Mouse (Mus musculus) embryonic facial prominence, embryonic 11.5 days (tissue): ENCODE data around the gene Pih1d1. TPM values are rescaled to one million over a fixed set of nuclear protein-coding genes. Genes with fewer than 3 reads are reported as not detected.
"Not testable (repeated sequence)": the region's sequence is repeated elsewhere in the genome, so short reads cannot be mapped to it uniquely, and the experiment has no call there.

ENCODE experiments used
- ATAC-seq: fragments of 200-750 bp; cut with Nextera tagmentation; replicated peaks from 2 replicates; pipeline ENCODE4 v1.8.0; 2017; ENCODE audit warnings: low read depth; ENCODE audit not compliant: insufficient number of reproducible peaks, low FRiP score, low TSS enrichment
- DNase-seq: peaks from one replicate; pipeline ENCODE4 v3.0.0-alpha.2; 2015; ENCODE audit warnings: low spot score
- H3K27ac ChIP-seq: fragments of 300-500 bp; sonication (generic); replicated peaks from 2 replicates; pipeline ENCODE4 v1.5.1; 2014; ENCODE audit warnings: mild to moderate bottlenecking, low read depth, low read length, control low read depth
- H3K27me3 ChIP-seq: fragments of 300-500 bp; sonication (generic); 2 replicates; pipeline ENCODE4 v1.6.1; 2014; ENCODE audit warnings: mild to moderate bottlenecking, low read length, moderate library complexity, mixed read lengths; ENCODE audit not compliant: control insufficient read depth, insufficient read depth
- H3K36me3 ChIP-seq: fragments of 300-500 bp; sonication (generic); replicated peaks from 2 replicates; pipeline ENCODE4 v1.6.1; 2014; ENCODE audit warnings: low read depth, mild to moderate bottlenecking, low read length, moderate library complexity, mixed read lengths; ENCODE audit not compliant: control insufficient read depth, insufficient read depth
- H3K4me1 ChIP-seq: fragments of 300-500 bp; sonication (generic); 2 replicates; pipeline ENCODE4 v1.6.1; 2014; ENCODE audit warnings: low read length, mixed read lengths; ENCODE audit not compliant: control insufficient read depth, insufficient read depth
- H3K4me2 ChIP-seq: fragments of 300-500 bp; sonication (generic); 2 replicates; pipeline ENCODE4 v1.6.1; 2014; ENCODE audit warnings: low read depth, mild to moderate bottlenecking, control low read depth, low read length, moderate library complexity
- H3K4me3 ChIP-seq: fragments of 300-500 bp; sonication (generic); 2 replicates; pipeline ENCODE4 v1.5.1; 2014; ENCODE audit warnings: low read depth, low read length, control low read depth
- H3K9ac ChIP-seq: fragments of 300-500 bp; sonication (generic); replicated peaks from 2 replicates; pipeline ENCODE4 v1.6.1; 2014; ENCODE audit warnings: mild to moderate bottlenecking, control low read depth, low read length
- H3K9me3 ChIP-seq: fragments of 300-500 bp; sonication (generic); replicated peaks from 2 replicates; pipeline ENCODE4 v1.6.1; 2016; ENCODE audit warnings: mild to moderate bottlenecking, low read length, inconsistent platforms, mixed read lengths; ENCODE audit not compliant: control insufficient read depth
- WGBS: fragments of 180-500 bp; shearing (Covaris S2); extraction: QIAGEN DNeasy Blood & Tissue Kit; methylation state at CpG from one replicate; pipeline ENCODE4 v1.1.7; 2014; 5-methylcytosine and 5-hydroxymethylcytosine counted together
- polyA plus RNA-seq: library from polyadenylated mRNA; unstranded; fragments of >200 nt; fragmentation: Nextera tagmentation; extraction: Ambion mirVana; gene quantifications from 2 replicates; pipeline ENCODE4 v1.2.1, GENCODE M21; 2014

Gene Pih1d1
- 102 and 104 TPM in 2 replicates for polyA plus RNA-seq

GRCm38 (mm10) chr7:45154096-45154992, at the start of gene Pih1d1, which contains the start of gene Aldh16a1:
Pih1d1 (plus strand) TSS chr7:45154303.
Aldh16a1 (minus strand) TSS chr7:45154584.
- H3K9ac ChIP-seq: peak within 1 kb of the TSS; percentile 86
- H3K27me3 ChIP-seq: no peaks in the 10 kb centered on the region
- peak; percentile 93 for ATAC-seq
- no peaks in the 10 kb centered on the region; the same call in 1 of the 2 replicates for H3K36me3 ChIP-seq
- H3K4me2 ChIP-seq: peak within 1 kb of the TSS; percentile 84
- peaks cover 6% of the 10 kb centered on the region for H3K4me1 ChIP-seq
- peak within 1 kb of the TSS; percentile 60 for H3K4me3 ChIP-seq
- peak; percentile 97 for DNase-seq
- H3K9me3 ChIP-seq: no peaks in the 10 kb centered on the region
- H3K27ac ChIP-seq: peak within 1 kb of the TSS; percentile 75
- 5% methylated on average over 69 of the region's 69 CpGs for WGBS

GRCm38 (mm10) chr7:45104941-45105340, 49.2 kb upstream of the Pih1d1 start:
- H3K4me3 ChIP-seq: no peak overlapping the region
- H3K36me3 ChIP-seq: no peaks in the 10 kb centered on the region
- no peak for DNase-seq
- 77% methylated on average over 5 of the region's 5 CpGs for WGBS
- no peak overlapping the region for H3K9ac ChIP-seq
- no peak overlapping the region for H3K27ac ChIP-seq
- no peak for ATAC-seq
- no peaks in the 10 kb centered on the region for H3K27me3 ChIP-seq
- no peak overlapping the region for H3K4me2 ChIP-seq
- H3K9me3 ChIP-seq: no peaks in the 10 kb centered on the region
- no peaks in the 10 kb centered on the region; the same call in 1 of the 2 replicates for H3K4me1 ChIP-seq

- Histone ChIP-seq H3K4me2 (no peak overlapping the region), H3K9me3 (no peaks in the 10 kb centered on the region), H3K4me3 (no peak overlapping the region), H3K4me1 (no peaks in the 10 kb centered on the region; the same call in 1 of the 2 replicates), H3K9ac (no peak overlapping the region), H3K27ac (no peak overlapping the region), H3K27me3 (no peaks in the 10 kb centered on the region), H3K36me3 (no peaks in the 10 kb centered on the region)
- DNase-seq (no peak), ATAC-seq (no peak)
- 79% methylated on average over 8 of the region's 8 CpGs for WGBS
Measured at GRCm38 (mm10) chr7:45105491-45105890, 48.6 kb upstream of the Pih1d1 start.

- DNase-seq: no peak
- no peak overlapping the region for H3K27ac ChIP-seq
Measured at GRCm38 (mm10) chr7:45106441-45106840, 47.7 kb upstream of the Pih1d1 start.

GRCm38 (mm10) chr7:45107052-45107645, 47.0 kb upstream of the Pih1d1 start:
- DNase-seq: no peak
- no peak for ATAC-seq
- Histone ChIP-seq H3K27ac (no peak overlapping the region), H3K4me3 (no peak overlapping the region), H3K4me1 (no peaks in the 10 kb centered on the region; the same call in 1 of the 2 replicates), H3K27me3 (no peaks in the 10 kb centered on the region), H3K4me2 (no peak overlapping the region), H3K9ac (no peak overlapping the region), H3K9me3 (no peaks in the 10 kb centered on the region), H3K36me3 (no peaks in the 10 kb centered on the region)
- 57% methylated on average over 5 of the region's 5 CpGs for WGBS

More at GRCm38 (mm10) chr7:45106441-45106840, 47.7 kb upstream of the Pih1d1 start:
- Histone ChIP-seq H3K9me3 (no peaks in the 10 kb centered on the region), H3K4me3 (no peak overlapping the region), H3K4me2 (no peak overlapping the region), H3K9ac (peak overlapping the region; percentile 18; the same call in 1 of the 2 replicates), H3K36me3 (no peaks in the 10 kb centered on the region), H3K4me1 (no peaks in the 10 kb centered on the region; the same call in 1 of the 2 replicates), H3K27me3 (no peaks in the 10 kb centered on the region)
- ATAC-seq: no peak
- WGBS: 37% methylated on average over 6 of the region's 6 CpGs

GRCm38 (mm10) chr7:45110089-45110488, 44.0 kb upstream of the Pih1d1 start:
- H3K9ac ChIP-seq, H3K4me1 ChIP-seq, H3K27ac ChIP-seq, H3K4me2 ChIP-seq, H3K27me3 ChIP-seq, DNase-seq, H3K4me3 ChIP-seq, H3K9me3 ChIP-seq, ATAC-seq, H3K36me3 ChIP-seq: not testable (repeated sequence)
- 91% methylated on average over 4 of the region's 4 CpGs for WGBS

- Histone ChIP-seq H3K9me3 (no peaks in the 10 kb centered on the region), H3K9ac (no peak overlapping the region), H3K4me1 (no peaks in the 10 kb centered on the region), H3K4me2 (no peak overlapping the region), H3K36me3 (no peaks in the 10 kb centered on the region), H3K27ac (no peak overlapping the region), H3K4me3 (no peak overlapping the region), H3K27me3 (no peaks in the 10 kb centered on the region)
- ATAC-seq (no peak), DNase-seq (no peak)
- WGBS: 65% methylated on average over 2 of the region's 2 CpGs
Measured at GRCm38 (mm10) chr7:45111940-45112339, 42.2 kb upstream of the Pih1d1 start.

- ATAC-seq (no peak), DNase-seq (no peak)
- no peak overlapping the region for H3K27ac ChIP-seq
- no peaks in the 10 kb centered on the region for H3K4me1 ChIP-seq
- no peak overlapping the region for H3K4me3 ChIP-seq
- no peaks in the 10 kb centered on the region for H3K9me3 ChIP-seq
- no peak overlapping the region for H3K9ac ChIP-seq
- no peaks in the 10 kb centered on the region for H3K27me3 ChIP-seq
- no peak overlapping the region for H3K4me2 ChIP-seq
- H3K36me3 ChIP-seq: no peaks in the 10 kb centered on the region
- WGBS: 61% methylated on average over 3 of the region's 3 CpGs
Measured at GRCm38 (mm10) chr7:45112529-45112928, 41.6 kb upstream of the Pih1d1 start.
